In genomic region chr2:75676567-75676966, GRCm38 (mm10) we compare ENCODE assay signal across 17 mouse cellular contexts.
"Had no signal": no experiment of that assay in that cellular context is flagged by ENCODE, and none has a peak within 500 bp of the region (broad histone marks: within the 10 kb centered on the region; RNA-seq: fewer than 3 reads in every experiment).

No protein-coding gene starts in this region.

- H3K27ac ChIP-seq: layer of hippocampus, adult 2 months; limb, embryonic 12.5 days; liver, embryonic 13.5 days; lung, embryonic 15.5 days; macrophage; midbrain, embryonic 15.5 days; neural tube, embryonic 12.5 days; stomach, embryonic 15.5 days had no signal

- H3K27me3 ChIP-seq: limb, embryonic 12.5 days; liver, embryonic 13.5 days; lung, embryonic 15.5 days; megakaryocyte, embryonic 14.5 days; midbrain, embryonic 15.5 days; neural tube, embryonic 12.5 days; stomach, embryonic 15.5 days had no signal

- H3K4me1 ChIP-seq: midbrain, embryonic 15.5 days; neural tube, embryonic 12.5 days had no signal

- H3K9me3 ChIP-seq: limb, embryonic 12.5 days; liver, embryonic 13.5 days; lung, embryonic 15.5 days; megakaryocyte, embryonic 14.5 days; midbrain, embryonic 15.5 days; neural tube, embryonic 12.5 days; stomach, embryonic 15.5 days had no signal

- H3K4me2 ChIP-seq: limb, embryonic 12.5 days; liver, embryonic 13.5 days; lung, embryonic 15.5 days; midbrain, embryonic 15.5 days; neural tube, embryonic 12.5 days; stomach, embryonic 15.5 days had no signal

- ATAC-seq: liver, postnatal 0 days; midbrain, embryonic 15.5 days had no signal

- H3K4me3 ChIP-seq: layer of hippocampus, adult 2 months; limb, embryonic 12.5 days; liver, embryonic 13.5 days; lung, embryonic 15.5 days; megakaryocyte, embryonic 14.5 days; midbrain, embryonic 15.5 days; neural tube, embryonic 12.5 days; stomach, embryonic 15.5 days had no signal

- DNase-seq: kidney, postnatal 10 days; kidney, postnatal 4 days; liver; liver, embryonic 13.5 days; liver, postnatal 0 days; lung, postnatal 14 days; right cerebral cortex, postnatal 14 days; thymus, adult 2 months; thymus, postnatal 25 days had no signal

- H3K9ac ChIP-seq: limb, embryonic 12.5 days; liver, embryonic 13.5 days; liver, postnatal 0 days; lung, embryonic 15.5 days; midbrain, embryonic 15.5 days; neural tube, embryonic 12.5 days; stomach, embryonic 15.5 days had no signal
